Mouse (Mus musculus): Measurements from ENCODE around the gene Gucy2g. TPM values are rescaled to one million over a fixed set of nuclear protein-coding genes. Genes with fewer than 3 reads are reported as not detected.
"Not testable (repeated sequence)": the region's sequence is repeated elsewhere in the genome, so short reads cannot be mapped to it uniquely, and the experiment has no call there.

The Gucy2g gene
- total RNA-seq, 2 experiments from 2014 or later: not detected

GRCm38 (mm10) chr19:55165954-55166353 lies 75.1 kb downstream of the Gucy2g start:
- ATAC-seq (replicated peaks; ENCODE audit: poor library complexity): no peak

DNA sequence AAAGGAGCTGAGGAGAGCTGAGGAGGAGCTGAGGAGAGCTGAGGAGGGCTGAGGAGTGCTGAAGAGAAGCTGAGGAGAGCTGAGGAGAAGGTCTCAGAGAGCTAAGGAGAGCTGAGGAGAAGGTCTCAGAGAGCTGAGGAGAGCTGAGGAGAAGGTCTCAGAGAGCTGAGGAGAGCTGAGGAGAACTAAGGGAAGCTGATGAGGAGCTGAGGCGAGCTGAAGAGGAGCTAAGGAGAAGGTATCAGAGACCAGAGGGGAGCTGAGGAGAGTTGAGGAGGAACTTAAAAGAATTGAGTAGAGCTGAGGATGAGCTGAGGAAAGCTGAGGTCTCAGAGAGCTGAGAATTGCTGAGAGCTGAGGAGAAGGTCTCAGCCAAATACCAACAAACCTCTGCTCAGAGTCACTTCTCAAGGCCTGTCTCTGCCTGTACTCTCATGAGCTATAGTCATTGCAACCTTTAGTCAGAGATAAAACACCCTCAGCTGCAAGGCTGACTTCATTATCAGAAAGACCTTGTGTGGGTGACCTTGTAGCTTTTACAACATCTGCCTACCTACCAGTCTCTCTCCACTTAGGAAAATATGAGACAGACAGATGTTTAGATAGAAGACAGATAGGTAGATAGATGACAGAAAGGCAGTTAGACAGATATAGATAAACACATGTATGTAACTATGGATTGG lies 75.7 kb downstream of the Gucy2g start:
- no peak for ATAC-seq (replicated peaks; ENCODE audit: poor library complexity)

DNA sequence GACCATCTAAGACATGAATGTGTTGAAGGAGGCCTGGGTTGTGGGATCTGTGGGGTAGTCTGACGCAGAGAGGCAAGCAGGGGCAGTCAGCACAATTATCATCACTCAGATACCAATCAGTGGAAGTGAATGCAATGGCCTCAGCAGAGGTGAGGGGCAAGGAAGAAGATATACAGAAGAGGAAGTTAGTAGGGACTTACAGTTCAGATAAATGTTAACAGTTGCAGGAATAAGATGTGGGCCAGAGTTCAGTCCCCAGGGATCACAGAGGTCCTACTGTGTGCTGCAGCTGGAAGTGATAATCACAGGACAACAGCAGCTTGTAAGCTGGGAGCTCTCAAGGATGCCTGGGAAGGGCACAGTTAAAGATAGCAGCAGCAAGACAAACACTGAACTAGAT lies 76.9 kb downstream of the Gucy2g start:
- ATAC-seq (replicated peaks; ENCODE audit: poor library complexity): no peak

DNA sequence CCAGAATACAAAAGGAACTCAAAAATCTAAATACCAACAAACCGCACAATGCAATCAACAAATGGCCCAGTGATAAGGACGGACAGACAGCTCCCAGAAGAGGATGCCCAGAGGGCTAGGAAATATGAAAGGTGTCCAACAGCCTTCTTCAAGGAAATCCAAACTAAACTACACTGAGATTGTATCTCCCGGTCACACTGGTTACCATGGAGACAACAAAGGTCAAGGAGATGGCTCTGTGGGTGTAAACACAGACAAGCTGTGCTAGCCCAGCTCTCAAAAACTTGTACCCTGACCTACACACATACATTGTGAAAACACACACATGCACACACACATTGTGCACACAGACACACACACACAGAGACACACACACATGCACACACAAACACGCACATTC lies 78.8 kb downstream of the Gucy2g start:
- no peak for ATAC-seq (replicated peaks; ENCODE audit: poor library complexity)

- ATAC-seq (replicated peaks; ENCODE audit: poor library complexity): no peak
Observed at GRCm38 (mm10) chr19:55159826-55160225, 81.2 kb downstream of the Gucy2g start.

DNA sequence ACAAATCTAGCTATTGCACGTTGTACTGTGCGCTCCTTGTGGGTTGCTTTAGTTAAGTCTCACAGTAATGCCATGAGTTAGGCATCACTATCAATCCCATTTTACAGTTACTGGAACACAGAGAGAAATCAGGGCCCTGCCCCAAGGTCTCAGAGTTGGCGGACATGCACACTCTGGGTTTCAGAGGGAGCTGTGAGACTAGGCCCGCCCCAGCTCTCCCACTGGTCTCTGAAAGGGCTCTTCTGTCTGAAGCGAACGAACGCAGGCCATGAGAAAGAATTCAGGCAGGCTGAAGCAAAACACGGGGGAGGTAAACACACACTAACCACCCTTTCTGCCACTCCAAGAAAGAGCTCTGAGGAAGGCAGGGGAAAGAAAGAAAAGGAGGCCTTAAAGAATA lies 82.4 kb downstream of the Gucy2g start:
- ATAC-seq (replicated peaks; ENCODE audit: poor library complexity): no peak

DNA sequence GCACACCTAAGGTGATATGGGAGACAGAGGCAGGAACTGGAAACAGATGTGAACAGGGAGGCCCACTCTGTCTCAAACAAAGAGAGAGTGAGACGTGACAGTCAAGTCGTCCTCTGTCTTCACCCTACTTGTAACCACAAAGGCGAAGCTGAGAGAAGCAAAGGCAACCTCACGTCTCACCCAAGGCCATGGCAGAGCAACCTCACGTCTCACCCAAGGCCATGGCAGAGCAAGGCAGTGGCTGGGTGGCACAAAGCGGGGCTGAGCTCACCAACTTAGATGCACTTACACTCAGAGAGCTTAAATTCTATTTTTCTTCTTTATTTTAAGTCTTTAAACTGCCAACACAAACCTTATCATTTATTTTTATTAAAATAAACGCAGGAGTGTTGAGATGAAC lies 84.0 kb downstream of the Gucy2g start:
- no peak for ATAC-seq (replicated peaks; ENCODE audit: poor library complexity)

DNA sequence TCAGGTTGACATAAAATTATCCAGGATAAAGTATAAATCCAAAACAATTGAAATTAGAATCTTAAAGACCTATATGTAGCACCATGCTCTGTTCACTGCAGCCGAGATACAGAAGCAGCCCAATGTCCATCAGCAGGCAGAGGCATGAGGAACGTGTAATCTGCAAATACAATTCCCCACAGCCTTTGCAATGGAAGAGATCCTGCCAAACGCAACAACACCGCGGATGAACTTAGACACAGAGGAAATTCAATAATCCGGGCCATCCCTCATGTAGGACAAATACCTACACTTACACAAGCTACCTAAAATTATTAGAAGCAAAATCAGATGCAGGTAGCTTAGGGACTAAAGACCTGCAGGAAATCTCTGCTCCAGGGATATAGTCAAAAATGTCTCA lies 88.1 kb downstream of the Gucy2g start:
- ATAC-seq (replicated peaks; ENCODE audit: poor library complexity): no peak

GRCm38 (mm10) chr19:55152274-55152673 lies 88.8 kb downstream of the Gucy2g start:
- ATAC-seq (replicated peaks; ENCODE audit: poor library complexity): not testable (repeated sequence)

- no peak for ATAC-seq (replicated peaks; ENCODE audit: poor library complexity)
Observed at GRCm38 (mm10) chr19:55149646-55150045, 91.4 kb downstream of the Gucy2g start.

- no peak for ATAC-seq (replicated peaks; ENCODE audit: poor library complexity)
Observed at GRCm38 (mm10) chr19:55148109-55148508, 92.9 kb downstream of the Gucy2g start.

Other genes starting within 250 kb of the Gucy2g start
- gene Gpam, start 114.0 kb downstream of the Gucy2g start, total RNA-seq (2015): 6.6 and 7.9 TPM in 2 replicates
- gene Gpam, start 114.0 kb downstream of the Gucy2g start, total RNA-seq (2017): 12.5 and 14.2 TPM in 2 replicates
- not detected in 2 replicates for gene Tectb, start 60.5 kb downstream of the Gucy2g start, total RNA-seq (2015)
- not detected in 2 replicates for gene Tectb, start 60.5 kb downstream of the Gucy2g start, total RNA-seq (2017)
- 115 and 141 TPM in 2 replicates for gene Acsl5, start 10.7 kb upstream of the Gucy2g start, total RNA-seq (2015)
- gene Acsl5, start 10.7 kb upstream of the Gucy2g start, total RNA-seq (2017): 114 and 115 TPM in 2 replicates
- gene Zdhhc6, start 74.8 kb upstream of the Gucy2g start, total RNA-seq (2015): 50.1 and 69.2 TPM in 2 replicates
- 58.0 and 64.9 TPM in 2 replicates for gene Zdhhc6, start 74.8 kb upstream of the Gucy2g start, total RNA-seq (2017)
- gene Vti1a, start 75.1 kb upstream of the Gucy2g start, total RNA-seq (2015): 25.0 and 25.2 TPM in 2 replicates
- 34.2 and 45.6 TPM in 2 replicates for gene Vti1a, start 75.1 kb upstream of the Gucy2g start, total RNA-seq (2017)